Comparison of ENCODE assay signal across 8 mouse cellular contexts in the genomic region with DNA sequence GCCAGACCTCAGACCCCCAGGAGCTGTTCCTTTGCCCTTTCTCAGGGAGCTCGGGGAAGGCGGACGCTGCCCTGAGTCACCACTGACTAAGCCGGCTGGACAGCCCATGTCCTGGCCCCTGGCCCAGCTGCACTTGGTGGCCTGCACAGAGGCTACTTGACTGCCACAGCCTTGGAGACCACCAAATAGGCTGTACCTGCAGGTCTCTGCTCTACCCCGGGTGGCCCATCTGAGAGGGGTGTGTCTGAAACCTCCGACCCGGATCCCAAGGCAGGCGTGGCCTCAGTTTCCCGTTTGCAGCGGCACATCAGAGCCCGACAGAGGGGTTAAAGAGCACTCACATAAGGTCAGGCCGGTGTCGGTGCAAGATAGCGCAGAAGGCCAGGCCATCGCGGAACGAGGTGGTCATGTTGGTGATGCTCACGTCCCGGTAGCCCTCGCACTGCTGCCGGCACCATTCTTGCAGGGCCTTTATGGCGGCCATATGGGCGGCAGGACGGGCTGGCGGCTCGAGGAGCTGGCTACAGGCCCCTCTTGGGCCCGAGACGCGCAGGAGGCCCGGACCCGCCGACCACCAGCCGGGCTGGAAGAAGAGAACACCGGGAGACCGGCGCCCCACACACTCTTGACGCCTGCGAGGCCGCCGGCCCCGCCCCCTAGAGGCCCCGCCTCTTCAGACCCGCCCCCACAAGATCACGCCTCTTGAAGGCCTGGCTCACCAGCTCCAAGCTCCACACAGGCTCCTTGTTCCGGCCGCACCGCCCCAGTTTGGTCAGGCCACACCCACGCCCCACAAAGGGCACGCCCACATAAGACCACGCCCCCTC. TPM values are rescaled to one million over a fixed set of nuclear protein-coding genes. Genes with fewer than 3 reads are reported as not detected.
DNase-seq lines count a peak whose midpoint lies in the region; ATAC-seq and TF ChIP-seq lines count a peak whose summit lies in the region.

Gene Micall2, minus strand, starts transcription at position 660 of the 827 bp plus-strand sequence.

- TF ChIP-seq CTCF in heart, adult 2 months (IDR thresholded peaks at IDR 0.05), result no peak

- H3K27me3 ChIP-seq in embryonic facial prominence, embryonic 14.5 days (replicated peaks; ENCODE audit: control insufficient read depth, insufficient read depth, low read length), result no peaks in the 10 kb centered on the region
- H3K27me3 ChIP-seq in heart, adult 2 months (ENCODE audit: control insufficient read depth, insufficient read depth, low read length), result no peaks in the 10 kb centered on the region
- no peaks in the 10 kb centered on the region for H3K27me3 ChIP-seq in limb, embryonic 13.5 days
- H3K27me3 ChIP-seq in midbrain, embryonic 16.5 days (ENCODE audit: control insufficient read depth, insufficient read depth, low read depth, low read length), result no peaks in the 10 kb centered on the region

- peak within 1 kb of the TSS; percentile 98 for H3K4me2 ChIP-seq in embryonic facial prominence, embryonic 14.5 days (ENCODE audit: low read depth, low read length)
- peak within 1 kb of the TSS; percentile 98 for H3K4me2 ChIP-seq in limb, embryonic 13.5 days (replicated peaks)
- H3K4me2 ChIP-seq in midbrain, embryonic 16.5 days (ENCODE audit: low read length), result peak within 1 kb of the TSS; percentile 77

- TF ChIP-seq EP300 in heart, adult 2 months (IDR thresholded peaks at IDR 0.05; ENCODE audit: insufficient read depth, low read depth, low read length), result no peak

- H3K9ac ChIP-seq in embryonic facial prominence, embryonic 14.5 days (ENCODE audit: low read depth, low read length), result peak within 1 kb of the TSS; percentile 69
- H3K9ac ChIP-seq in heart, adult 2 months (ENCODE audit: low read depth, low read length), result peak within 1 kb of the TSS; percentile 58
- peak within 1 kb of the TSS; percentile 72 for H3K9ac ChIP-seq in limb, embryonic 13.5 days
- H3K9ac ChIP-seq in midbrain, embryonic 16.5 days (ENCODE audit: low read depth, low read length), result peak within 1 kb of the TSS; percentile 64

- no peak for TF ChIP-seq POLR2A in heart, adult 2 months (IDR thresholded peaks at IDR 0.05; ENCODE audit: insufficient read depth, low read depth, low read length)

- intact Hi-C loops in heart, adult 2 months (cut with DNase I), result no loop called here

- peak; percentile 97 for ATAC-seq in embryonic facial prominence, embryonic 14.5 days (ENCODE audit: low read depth)
- ATAC-seq in limb, embryonic 13.5 days (ENCODE audit: low FRiP score, low read depth), result peak; percentile 95
- peak; percentile 96 for ATAC-seq in midbrain, embryonic 16.5 days

- peaks cover 40% of the 10 kb centered on the region for H3K4me1 ChIP-seq in embryonic facial prominence, embryonic 14.5 days (ENCODE audit: control insufficient read depth, insufficient read depth, low read length)
- peaks cover 10% of the 10 kb centered on the region for H3K4me1 ChIP-seq in heart, adult 2 months (ENCODE audit: control insufficient read depth, insufficient read depth, low read length)
- peaks cover 52% of the 10 kb centered on the region for H3K4me1 ChIP-seq in limb, embryonic 13.5 days
- peaks cover 26% of the 10 kb centered on the region for H3K4me1 ChIP-seq in midbrain, embryonic 16.5 days (ENCODE audit: control insufficient read depth, insufficient read depth, low read length)

- no peaks in the 10 kb centered on the region for H3K36me3 ChIP-seq in embryonic facial prominence, embryonic 14.5 days (ENCODE audit: control insufficient read depth, insufficient read depth, low read length)
- H3K36me3 ChIP-seq in heart, adult 2 months (ENCODE audit: control insufficient read depth, insufficient read depth, low read length), result no peaks in the 10 kb centered on the region
- H3K36me3 ChIP-seq in limb, embryonic 13.5 days, result no peaks in the 10 kb centered on the region
- no peaks in the 10 kb centered on the region for H3K36me3 ChIP-seq in midbrain, embryonic 16.5 days (ENCODE audit: control insufficient read depth, insufficient read depth, low read length)

- peak; percentile 98 for DNase-seq in 3T3-L1 (ENCODE audit: low read depth, low spot score)
- peak; percentile 75 to 96 for DNase-seq in adrenal gland, postnatal 4 days (ENCODE audit: low spot score in 2 of 2)
- DNase-seq in embryonic facial prominence, embryonic 14.5 days (ENCODE audit: low spot score), result peak; percentile 99
- DNase-seq in heart, adult 2 months, result peak; percentile 95 to 96
- peak; percentile 97 to 98 for DNase-seq in kidney, adult 8-10 months
- peak; percentile 98 to 99 for DNase-seq in spleen, postnatal 10 days (ENCODE audit: low spot score in 2 of 2)

- no peaks in the 10 kb centered on the region; the same call in 1 of the 2 replicates for H3K79me2 ChIP-seq in heart, adult 2 months (replicated peaks; ENCODE audit: control insufficient read depth, insufficient read depth, low read length)

- peak within 1 kb of the TSS; percentile 58 for H3K4me3 ChIP-seq in embryonic facial prominence, embryonic 14.5 days (ENCODE audit: low read depth, low read length)
- H3K4me3 ChIP-seq in heart, adult 2 months, result peak within 1 kb of the TSS; percentile 65
- H3K4me3 ChIP-seq in limb, embryonic 13.5 days, result peak within 1 kb of the TSS; percentile 57
- H3K4me3 ChIP-seq in midbrain, embryonic 16.5 days (ENCODE audit: low read depth, low read length), result peak within 1 kb of the TSS; percentile 63

- WGBS in embryonic facial prominence, embryonic 14.5 days, result 4% methylated on average over 24 of the region's 50 CpGs
- WGBS in heart, adult 2 months, result 2% methylated on average over 50 of the region's 50 CpGs
- 4% methylated on average over 50 of the region's 50 CpGs for WGBS in limb, embryonic 13.5 days
- 4% methylated on average over 46 of the region's 50 CpGs for WGBS in midbrain, embryonic 16.5 days

- H3K9me3 ChIP-seq in embryonic facial prominence, embryonic 14.5 days (ENCODE audit: control insufficient read depth, low read length), result no peaks in the 10 kb centered on the region
- no peaks in the 10 kb centered on the region for H3K9me3 ChIP-seq in limb, embryonic 13.5 days
- no peaks in the 10 kb centered on the region for H3K9me3 ChIP-seq in midbrain, embryonic 16.5 days (replicated peaks; ENCODE audit: control insufficient read depth, low read length, poor library complexity, severe bottlenecking)

- H3K27ac ChIP-seq in embryonic facial prominence, embryonic 14.5 days (replicated peaks; ENCODE audit: low read depth, low read length), result peak within 1 kb of the TSS; percentile 66
- peak within 1 kb of the TSS; percentile 69 for H3K27ac ChIP-seq in heart, adult 2 months
- peak within 1 kb of the TSS; percentile 28; the same call in 1 of the 2 replicates for H3K27ac ChIP-seq in limb, embryonic 13.5 days
- peak within 1 kb of the TSS; percentile 41 for H3K27ac ChIP-seq in midbrain, embryonic 16.5 days (ENCODE audit: low read length)

RNA-seq across cellular contexts. Expression of gene Micall2, which starts in this region (rescaled TPM):
- total RNA-seq in adrenal gland, postnatal 4 days (2021), result 10 to 100 TPM; 13.4 to 13.7 TPM
- polyA plus RNA-seq in embryonic facial prominence, embryonic 14.5 days (2014; fragmentation: Nextera tagmentation; extraction: Ambion mirVana), result 5.5 and 5.8 TPM in 2 replicates
- 1 to 10 TPM; 1.9 to 2.0 TPM for total RNA-seq in heart, adult 2 months (2021)
- 2.9 and 3.3 TPM in 2 replicates for polyA plus RNA-seq in heart, adult 2 months (2012; rRNA removed)
- polyA plus RNA-seq in limb, embryonic 13.5 days (2015; fragmentation: Nextera tagmentation; extraction: Ambion mirVana), result 5.4 and 5.9 TPM in 2 replicates
- polyA plus RNA-seq in midbrain, embryonic 16.5 days (2015; fragmentation: Nextera tagmentation; extraction: Ambion mirVana), result 14.7 and 15.2 TPM in 2 replicates

Comparison
In these comparisons a context has a peak if more than half of its experiments do, and no peak if none do; other contexts are left out.
1. Peak in every context shown above with its lines: DNase-seq, ATAC-seq, H3K4me3 ChIP-seq and H3K27ac ChIP-seq.
2. RNA of gene Micall2 (total RNA-seq): 13.4 to 13.7 TPM in adrenal gland, postnatal 4 days; 1.9 to 2.0 TPM in heart, adult 2 months; every median in the first group is over 4 times any median in the second.